Mouse (Mus musculus) layer of hippocampus, adult 6 months (tissue): Measurements from ENCODE around the gene Foxp4. TPM values are rescaled to one million over a fixed set of nuclear protein-coding genes. Genes with fewer than 3 reads are reported as not detected.

ENCODE experiments used
- long read RNA-seq, 2 experiments: library from polyadenylated mRNA; unstranded; transcript quantifications; one replicate each; pipeline ENCODE4 v2.0.0; 2019 to 2020
- polyA plus RNA-seq: library from polyadenylated mRNA; unstranded; fragments of <200 nt; fragmentation: Nextera tagmentation; gene quantifications from 2 replicates; pipeline ENCODE4 v1.2.3, GENCODE M21; 2021

Gene Foxp4
- 19.9 and 42.5 TPM in 2 replicates for polyA plus RNA-seq
- long read RNA-seq, experiment 1, partial matches to known transcripts = 1 of 2 reads
- long read RNA-seq, experiment 1, other reads (novel, unspliced or antisense) = 1 of 2 reads
- long read RNA-seq, experiment 2, partial matches to known transcripts = 40 of 45 reads
- long read RNA-seq, experiment 2, other reads (novel, unspliced or antisense) = 4 of 45 reads

GRCm38 (mm10) chr17:47924383-47925339 is at the start of gene Foxp4:
Foxp4 (minus strand) TSS chr17:47924645.

GRCm38 (mm10) chr17:47834482-47834767 is 90.0 kb downstream of the Foxp4 start, which contains the start of gene Mdfi:
Mdfi (minus strand) TSS chr17:47834691.

Other genes starting within 250 kb of the Foxp4 start
- 347 and 374 TPM in 2 replicates for gene Tomm6, start 236.3 kb downstream of the Foxp4 start, polyA plus RNA-seq
- 9.0 and 11.4 TPM in 2 replicates for gene Frs3, start 235.6 kb downstream of the Foxp4 start, polyA plus RNA-seq
- gene Gm21981, start 230.2 kb downstream of the Foxp4 start, polyA plus RNA-seq = 1.0 TPM in 2 replicates
- gene Prickle4, start 229.9 kb downstream of the Foxp4 start, polyA plus RNA-seq = 0.36 TPM in 1 of 2 replicates, not detected in the other
- not detected in 2 replicates for gene Pgc, start 197.8 kb downstream of the Foxp4 start, polyA plus RNA-seq
- gene Tfeb, start 187.6 kb downstream of the Foxp4 start, polyA plus RNA-seq = 3.7 and 3.8 TPM in 2 replicates
- gene Mdfi, start 90.0 kb downstream of the Foxp4 start, polyA plus RNA-seq = not detected in 2 replicates
- not detected in 2 replicates for gene 1700122O11Rik, start 113.6 kb upstream of the Foxp4 start, polyA plus RNA-seq
- not detected in 2 replicates for gene 1700067P10Rik, start 164.7 kb upstream of the Foxp4 start, polyA plus RNA-seq
- gene 9830107B12Rik, start 221.6 kb upstream of the Foxp4 start, polyA plus RNA-seq = not detected in 2 replicates
- gene A530064D06Rik, start 242.6 kb upstream of the Foxp4 start, polyA plus RNA-seq = not detected in 2 replicates